Mouse (Mus musculus) erythroblast, adult 5-6 weeks (primary cell): ENCODE data around the gene Cdc6. TPM values are rescaled to one million over a fixed set of nuclear protein-coding genes. Genes with fewer than 3 reads are reported as not detected.

ENCODE experiments used
- ATAC-seq: replicated peaks from 2 replicates; pipeline ENCODE4 v1.8.0; 2016; ENCODE audit warnings: moderate number of reproducible peaks, mild to moderate bottlenecking, moderate TSS enrichment, inconsistent platforms; ENCODE audit not compliant: poor library complexity, low FRiP score, severe bottlenecking
- total RNA-seq, 2 experiments: library from RNA; stranded (forward) in 1 of 2; stranded (reverse) in 1 of 2; fragments of 150-400 nt in 1 of 2; fragments of 200-764, 138-1000 nt in 1 of 2; gene quantifications; 2 replicates each; pipeline versions ENCODE4 v1.2.3 to v1.2.4; 2015 to 2017; ENCODE audit warnings: low replicate concordance in 2 of 2

Cdc6 gene
- total RNA-seq, 2 experiments from 2014 or later = 20.0 to 46.7 TPM

DNA sequence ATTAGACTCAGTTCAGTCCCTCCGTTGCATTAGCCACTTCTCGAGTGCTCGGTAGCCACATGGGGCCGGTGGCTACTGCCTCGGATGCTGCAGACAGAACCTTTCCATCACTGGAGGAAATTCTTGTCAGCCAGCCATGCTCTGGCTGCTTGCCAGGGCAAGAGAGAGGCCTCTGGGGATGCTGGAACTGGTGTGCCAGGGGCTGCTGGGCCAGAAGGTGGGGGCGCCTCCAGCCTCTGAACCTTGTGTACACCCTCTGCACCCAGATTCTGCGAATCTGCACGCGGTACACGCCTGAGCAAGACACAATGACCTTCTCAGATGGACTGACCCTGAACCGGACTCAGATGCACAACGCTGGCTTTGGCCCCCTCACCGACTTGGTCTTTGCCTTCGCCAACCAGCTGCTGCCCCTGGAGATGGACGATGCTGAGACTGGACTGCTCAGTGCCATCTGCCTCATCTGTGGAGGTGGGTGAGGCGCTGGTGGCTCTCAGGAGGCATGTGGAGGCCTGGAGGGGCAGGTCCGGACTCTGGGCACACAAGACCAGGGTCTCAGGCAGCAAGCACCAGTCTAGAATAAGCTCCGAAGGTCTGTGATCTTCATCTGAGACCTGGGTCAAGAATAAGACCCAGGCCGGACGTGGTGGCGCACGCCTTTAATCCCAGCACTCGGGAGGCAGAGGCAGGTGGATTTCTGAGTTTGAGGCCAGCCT, 63.9 kb downstream of the Cdc6 start:
- no peak for ATAC-seq

- ATAC-seq = peak; percentile 64
These were observed 64.6 kb downstream of the Cdc6 start for GRCm38 (mm10) chr11:98972215-98972614.

DNA sequence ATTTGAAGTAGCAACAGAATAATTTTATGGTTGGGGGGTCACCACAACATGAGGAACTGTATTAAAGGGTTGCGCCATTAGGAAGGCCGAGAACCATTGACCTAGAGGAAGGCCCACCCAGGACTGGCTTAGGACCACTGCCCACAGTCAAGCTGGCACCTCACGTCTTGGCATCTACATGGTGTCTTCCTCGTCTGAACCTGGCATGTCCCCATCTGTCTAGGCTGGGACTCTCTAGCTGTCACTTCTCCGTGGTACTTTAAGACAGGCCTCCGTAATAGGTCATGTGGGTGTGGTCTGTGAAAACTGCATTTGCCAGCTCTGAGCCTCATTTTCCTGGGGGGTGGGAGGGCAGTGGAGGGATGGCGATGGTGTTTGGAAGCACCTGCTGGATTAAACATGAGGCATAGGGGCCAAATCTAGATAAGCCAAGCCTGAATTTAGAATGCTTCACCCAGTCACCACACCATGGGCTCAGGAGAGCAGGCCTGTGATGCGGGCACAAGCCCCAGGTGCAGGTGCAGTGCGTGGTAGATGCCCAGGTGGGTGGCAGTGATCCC, 65.3 kb downstream of the Cdc6 start:
- ATAC-seq = no peak

Other genes starting within 250 kb of the Cdc6 start
- not detected in 2 replicates for gene Gsdma, start 243.4 kb upstream of the Cdc6 start, total RNA-seq (2015; ENCODE audit: low replicate concordance)
- not detected in 2 replicates for gene Gsdma, start 243.4 kb upstream of the Cdc6 start, total RNA-seq (2017; ENCODE audit: low replicate concordance)
- 10.2 and 14.2 TPM in 2 replicates for gene Psmd3, start 225.2 kb upstream of the Cdc6 start, total RNA-seq (2015; ENCODE audit: low replicate concordance)
- gene Psmd3, start 225.2 kb upstream of the Cdc6 start, total RNA-seq (2017; ENCODE audit: low replicate concordance) = 15.4 and 26.9 TPM in 2 replicates
- not detected in 2 replicates for gene Csf3, start 206.5 kb upstream of the Cdc6 start, total RNA-seq (2015; ENCODE audit: low replicate concordance)
- gene Csf3, start 206.5 kb upstream of the Cdc6 start, total RNA-seq (2017; ENCODE audit: low replicate concordance) = not detected in 2 replicates
- 8.8 and 17.3 TPM in 2 replicates for gene Med24, start 178.4 kb upstream of the Cdc6 start, total RNA-seq (2015; ENCODE audit: low replicate concordance)
- 10.3 and 17.6 TPM in 2 replicates for gene Med24, start 178.4 kb upstream of the Cdc6 start, total RNA-seq (2017; ENCODE audit: low replicate concordance)
- 1.9 and 5.0 TPM in 2 replicates for gene Thra, start 167.2 kb upstream of the Cdc6 start, total RNA-seq (2015; ENCODE audit: low replicate concordance)
- 4.3 and 8.1 TPM in 2 replicates for gene Thra, start 167.2 kb upstream of the Cdc6 start, total RNA-seq (2017; ENCODE audit: low replicate concordance)
- gene Nr1d1, start 132.5 kb upstream of the Cdc6 start, total RNA-seq (2015; ENCODE audit: low replicate concordance) = not detected in 2 replicates
- gene Nr1d1, start 132.5 kb upstream of the Cdc6 start, total RNA-seq (2017; ENCODE audit: low replicate concordance) = 0.26 and 0.42 TPM in 2 replicates
- gene Msl1, start 112.3 kb upstream of the Cdc6 start, total RNA-seq (2015; ENCODE audit: low replicate concordance) = 30.3 and 42.7 TPM in 2 replicates
- 26.1 and 26.3 TPM in 2 replicates for gene Msl1, start 112.3 kb upstream of the Cdc6 start, total RNA-seq (2017; ENCODE audit: low replicate concordance)
- 20.0 and 23.6 TPM in 2 replicates for gene Casc3, start 102.9 kb upstream of the Cdc6 start, total RNA-seq (2015; ENCODE audit: low replicate concordance)
- gene Casc3, start 102.9 kb upstream of the Cdc6 start, total RNA-seq (2017; ENCODE audit: low replicate concordance) = 15.7 and 26.5 TPM in 2 replicates
- not detected in 2 replicates for gene Rapgefl1, start 71.0 kb upstream of the Cdc6 start, total RNA-seq (2015; ENCODE audit: low replicate concordance)
- 0.42 TPM in 1 of 2 replicates, not detected in the other for gene Rapgefl1, start 71.0 kb upstream of the Cdc6 start, total RNA-seq (2017; ENCODE audit: low replicate concordance)
- gene Wipf2, start 44.2 kb upstream of the Cdc6 start, total RNA-seq (2015; ENCODE audit: low replicate concordance) = 9.4 and 21.7 TPM in 2 replicates
- gene Wipf2, start 44.2 kb upstream of the Cdc6 start, total RNA-seq (2017; ENCODE audit: low replicate concordance) = 6.4 and 8.2 TPM in 2 replicates
- gene Rara, start 20.0 kb downstream of the Cdc6 start, total RNA-seq (2015; ENCODE audit: low replicate concordance) = 13.1 and 13.2 TPM in 2 replicates
- 2.8 TPM in 2 replicates for gene Rara, start 20.0 kb downstream of the Cdc6 start, total RNA-seq (2017; ENCODE audit: low replicate concordance)
- not detected in 2 replicates for gene Gjd3, start 75.2 kb downstream of the Cdc6 start, total RNA-seq (2015; ENCODE audit: low replicate concordance)
- not detected in 2 replicates for gene Gjd3, start 75.2 kb downstream of the Cdc6 start, total RNA-seq (2017; ENCODE audit: low replicate concordance)
- gene Top2a, start 116.4 kb downstream of the Cdc6 start, total RNA-seq (2015; ENCODE audit: low replicate concordance) = 132 and 152 TPM in 2 replicates
- gene Top2a, start 116.4 kb downstream of the Cdc6 start, total RNA-seq (2017; ENCODE audit: low replicate concordance) = 334 and 394 TPM in 2 replicates
- gene Igfbp4, start 133.4 kb downstream of the Cdc6 start, total RNA-seq (2015; ENCODE audit: low replicate concordance) = 10.8 and 29.7 TPM in 2 replicates
- 26.1 and 41.5 TPM in 2 replicates for gene Igfbp4, start 133.4 kb downstream of the Cdc6 start, total RNA-seq (2017; ENCODE audit: low replicate concordance)
- 0.77 TPM in 1 of 2 replicates, not detected in the other for gene Tns4, start 181.5 kb downstream of the Cdc6 start, total RNA-seq (2015; ENCODE audit: low replicate concordance)
- gene Tns4, start 181.5 kb downstream of the Cdc6 start, total RNA-seq (2017; ENCODE audit: low replicate concordance) = 0.42 TPM in 1 of 2 replicates, not detected in the other
- 1.0 and 2.9 TPM in 2 replicates for gene Ccr7, start 247.3 kb downstream of the Cdc6 start, total RNA-seq (2015; ENCODE audit: low replicate concordance)
- gene Ccr7, start 247.3 kb downstream of the Cdc6 start, total RNA-seq (2017; ENCODE audit: low replicate concordance) = 0.60 and 0.98 TPM in 2 replicates